Comparison of ENCODE assay signal across 25 mouse cellular contexts in the genomic region with DNA sequence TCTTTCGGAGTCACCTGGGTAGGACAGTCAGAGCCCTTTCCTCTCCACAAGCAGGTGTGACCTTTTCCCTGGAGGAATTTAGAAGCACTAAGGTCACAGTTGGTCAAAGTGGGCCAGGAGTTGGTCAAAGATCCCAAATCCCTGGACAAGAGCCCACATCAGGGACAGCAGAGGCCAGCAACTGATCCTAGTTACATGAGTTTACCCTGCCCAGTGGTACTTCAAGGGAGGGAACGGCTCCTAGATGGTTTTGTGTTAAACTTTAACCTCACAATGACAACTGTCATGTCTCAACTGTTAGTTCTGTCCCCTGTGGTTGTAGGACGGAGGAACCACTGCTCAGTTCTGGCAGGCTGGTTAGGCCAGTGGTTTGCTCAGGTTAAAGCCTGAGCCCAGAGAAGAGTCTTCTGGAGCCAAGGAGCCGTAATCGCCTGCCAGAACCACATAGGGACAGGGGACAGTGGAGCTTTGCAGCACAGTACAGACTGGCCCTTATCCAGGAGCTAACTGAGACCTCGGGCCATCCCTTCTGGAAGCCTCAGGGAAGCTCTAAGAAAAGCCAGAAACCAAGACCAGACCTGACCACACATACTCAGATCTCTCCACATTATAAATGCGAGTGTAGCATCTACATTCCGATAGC. TPM values are rescaled to one million over a fixed set of nuclear protein-coding genes. Genes with fewer than 3 reads are reported as not detected.
DNase-seq lines count a peak whose midpoint lies in the region; ATAC-seq and TF ChIP-seq lines count a peak whose summit lies in the region.
"Had no signal": no experiment of that assay in that cellular context is flagged by ENCODE, and none has a peak within 500 bp of the region (broad histone marks: within the 10 kb centered on the region; RNA-seq: fewer than 3 reads in every experiment).

No protein-coding gene starts in this region.

- H3K4me3 ChIP-seq in gastrocnemius, adult 2 months = peak overlapping the region; percentile 15
- H3K4me3 ChIP-seq in kidney, embryonic 14.5 days (ENCODE audit: low read length) = no peak overlapping the region
- H3K4me3 ChIP-seq in liver, embryonic 14.5 days (ENCODE audit: insufficient read depth in 1 of 2, low read depth in 2 of 2, low read length in 2 of 2) = no peak overlapping the region
- H3K4me3 ChIP-seq: embryonic facial prominence, embryonic 15.5 days; hindbrain, embryonic 12.5 days; limb, embryonic 13.5 days; lung, embryonic 15.5 days; midbrain, embryonic 10.5 days; stomach, embryonic 15.5 days had no signal

- H3K27me3 ChIP-seq in kidney, embryonic 14.5 days (ENCODE audit: control insufficient read depth, insufficient read depth, low read length) = no peaks in the 10 kb centered on the region
- H3K27me3 ChIP-seq in liver, embryonic 14.5 days (ENCODE audit: control insufficient read depth, insufficient read depth, low read length) = no peaks in the 10 kb centered on the region
- H3K27me3 ChIP-seq: CH12.LX; embryonic facial prominence, embryonic 15.5 days; hindbrain, embryonic 12.5 days; limb, embryonic 13.5 days; lung, embryonic 15.5 days; Patski; stomach, embryonic 15.5 days had no signal

- 92% methylated on average over 8 of the region's 8 CpGs for WGBS in kidney, embryonic 14.5 days
- WGBS in liver, embryonic 14.5 days (ENCODE audit: insufficient replicate concordance) = 65% methylated on average over 8 of the region's 8 CpGs

- no peak for TF ChIP-seq CTCF in gastrocnemius, adult 2 months (IDR thresholded peaks at IDR 0.05)
- no peak for TF ChIP-seq CTCF in liver, embryonic 14.5 days (IDR thresholded peaks at IDR 0.05; ENCODE audit: low read depth)

- peaks cover 10% of the 10 kb centered on the region; the same call in 1 of the 2 replicates for H3K4me1 ChIP-seq in kidney, embryonic 14.5 days (ENCODE audit: control insufficient read depth, insufficient read depth, low read length)
- H3K4me1 ChIP-seq in liver, embryonic 14.5 days (replicated peaks; ENCODE audit: control insufficient read depth in 2 of 2, insufficient read depth in 2 of 2, low read length in 1 of 2) = peaks cover 0 to 3% of the 10 kb centered on the region in 2 experiments; a peak in 2 of 4 replicates
- H3K4me1 ChIP-seq: midbrain, embryonic 10.5 days had no signal

- no peaks in the 10 kb centered on the region for H3K9me3 ChIP-seq in kidney, embryonic 14.5 days (ENCODE audit: control insufficient read depth, low read length)
- H3K9me3 ChIP-seq in liver, embryonic 14.5 days (ENCODE audit: control insufficient read depth, low read length) = no peaks in the 10 kb centered on the region
- H3K9me3 ChIP-seq: embryonic facial prominence, embryonic 15.5 days; hindbrain, embryonic 12.5 days; limb, embryonic 13.5 days; lung, embryonic 15.5 days; midbrain, embryonic 10.5 days; stomach, embryonic 15.5 days had no signal

- ATAC-seq in kidney, embryonic 14.5 days (ENCODE audit: low FRiP score, low TSS enrichment) = no peak
- ATAC-seq in liver, embryonic 14.5 days (ENCODE audit: insufficient read depth) = peak; percentile 28; the same call in 1 of the 2 replicates
- ATAC-seq: forebrain, embryonic 14.5 days; intestine, postnatal 0 days; Patski had no signal

- TF ChIP-seq EP300 in liver, embryonic 14.5 days (IDR thresholded peaks at IDR 0.05; ENCODE audit: low read depth) = no peak

- no peak overlapping the region for H3K9ac ChIP-seq in kidney, embryonic 14.5 days (ENCODE audit: low read depth, low read length)
- no peak overlapping the region for H3K9ac ChIP-seq in liver, embryonic 14.5 days (replicated peaks)
- H3K9ac ChIP-seq: embryonic facial prominence, embryonic 15.5 days; hindbrain, embryonic 12.5 days; limb, embryonic 13.5 days; lung, embryonic 15.5 days; stomach, embryonic 15.5 days had no signal

- peak overlapping the region; percentile 91 for H3K27ac ChIP-seq in gastrocnemius, adult 2 months
- no peak overlapping the region for H3K27ac ChIP-seq in kidney, embryonic 14.5 days (ENCODE audit: low read depth, low read length)
- no peak overlapping the region for H3K27ac ChIP-seq in liver, embryonic 14.5 days
- H3K27ac ChIP-seq: embryonic facial prominence, embryonic 15.5 days; hindbrain, embryonic 12.5 days; limb, embryonic 13.5 days; lung, embryonic 15.5 days; macrophage; midbrain, embryonic 10.5 days; stomach, embryonic 15.5 days had no signal

- intact Hi-C loops in gastrocnemius, adult 2 months (cut with DNase I) = no loop called here

- H3K4me2 ChIP-seq in kidney, embryonic 14.5 days (replicated peaks; ENCODE audit: low read depth, low read length) = no peak overlapping the region
- H3K4me2 ChIP-seq in liver, embryonic 14.5 days (ENCODE audit: low read depth) = no peak overlapping the region
- H3K4me2 ChIP-seq: embryonic facial prominence, embryonic 15.5 days; hindbrain, embryonic 12.5 days; limb, embryonic 13.5 days; lung, embryonic 15.5 days; stomach, embryonic 15.5 days had no signal

- H3K36me3 ChIP-seq in kidney, embryonic 14.5 days (ENCODE audit: control insufficient read depth, insufficient read depth, low read length) = no peaks in the 10 kb centered on the region
- no peaks in the 10 kb centered on the region for H3K36me3 ChIP-seq in liver, embryonic 14.5 days (replicated peaks; ENCODE audit: control insufficient read depth, insufficient read depth, low read depth)
- H3K36me3 ChIP-seq: embryonic facial prominence, embryonic 15.5 days; G1E; hindbrain, embryonic 12.5 days; limb, embryonic 13.5 days; lung, embryonic 15.5 days; midbrain, embryonic 10.5 days; stomach, embryonic 15.5 days had no signal

- DNase-seq in gastrocnemius, adult 2 months = peak; percentile 62
- DNase-seq in gastrocnemius, adult 8-10 months (ENCODE audit: low spot score in 2 of 2) = no peak
- peak; percentile 70 for DNase-seq in kidney, adult 9 months
- DNase-seq in liver, embryonic 14.5 days (ENCODE audit: low read depth in 3 of 3, low spot score in 3 of 3) = no peak
- no peak for DNase-seq in liver
- no peak for DNase-seq in right cerebral cortex, postnatal 10 days (ENCODE audit: low spot score in 2 of 2)
- DNase-seq: adrenal gland, postnatal 36 days; cerebellum, adult 11 months; gastrocnemius, postnatal 10 days; heart, adult 18-20 months; right cerebral cortex, postnatal 4 days; thymus, postnatal 25 days had no signal

RNA-seq across cellular contexts. Expression of a gene that starts 12.4 kb away (rescaled TPM):
- 100 to 1,000 TPM in 1 of 2 experiments, 10 to 100 TPM in 1; 96.6 to 127 TPM for total RNA-seq in gastrocnemius, adult 2 months (2021)
- 10 to 100 TPM; 79.9 to 95.6 (median 93.9) TPM for total RNA-seq in gastrocnemius, adult 8-10 months (2022)
- 8.6 and 12.8 TPM in 2 replicates for polyA plus RNA-seq in kidney, embryonic 14.5 days (2014; fragmentation: Nextera tagmentation; extraction: Ambion mirVana)
- polyA plus RNA-seq in liver, embryonic 14.5 days (2012; rRNA removed) = 3.0 TPM in 2 replicates
- 3.4 and 5.0 TPM in 2 replicates for polyA plus RNA-seq in liver, embryonic 14.5 days (2014; fragmentation: Nextera tagmentation; extraction: Ambion mirVana)
- polyA plus RNA-seq: G1E had no signal

Comparison
In these comparisons a context has a peak if more than half of its experiments do, and no peak if none do; other contexts are left out.
1. DNase-seq: peak in gastrocnemius, adult 2 months (single experiment) and kidney, adult 9 months (single experiment); none in gastrocnemius, adult 8-10 months (0 of 2), liver, embryonic 14.5 days (0 of 3), liver (single experiment) and right cerebral cortex, postnatal 10 days (0 of 2).